Mouse (Mus musculus) cerebellum, adult 11 months (tissue): ENCODE measurements around the gene Abcb5.

Source experiments
- DNase-seq: peaks from one replicate; pipeline ENCODE4 v3.0.0; 2022

The Abcb5 gene

GRCm38 (mm10) chr12:118847861-118848495 lies 118.2 kb downstream of the Abcb5 start:
- DNase-seq: no peak

DNA sequence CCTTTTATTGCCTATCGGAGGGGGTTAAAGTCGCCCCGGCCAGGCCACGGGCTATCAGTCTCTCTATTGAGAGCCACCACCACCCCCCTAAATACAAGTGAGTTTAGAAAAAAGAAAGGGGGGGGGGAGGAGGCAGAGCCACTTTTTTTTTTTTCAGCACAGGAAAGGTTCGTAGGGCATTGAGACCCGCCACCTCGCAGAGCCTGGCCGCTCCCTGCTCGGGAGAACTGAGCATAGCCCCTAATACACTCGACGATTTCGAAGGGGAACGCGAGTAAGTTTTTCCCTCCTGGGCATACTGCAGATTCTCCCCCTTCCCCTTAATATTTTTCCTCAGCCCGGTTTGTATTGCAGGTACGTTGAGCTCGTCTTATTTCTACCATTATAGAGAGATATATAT lies 118.8 kb downstream of the Abcb5 start:
- no peak for DNase-seq

GRCm38 (mm10) chr12:118846649-118847321 lies 119.4 kb downstream of the Abcb5 start:
- no peak for DNase-seq

GRCm38 (mm10) chr12:118846221-118846620 lies 120.0 kb downstream of the Abcb5 start, which contains the start of gene Sp8:
Gene Sp8, plus strand, starts transcription at chr12:118846329.
- DNase-seq: no peak

GRCm38 (mm10) chr12:118845351-118845750 lies 120.9 kb downstream of the Abcb5 start:
- no peak for DNase-seq

DNA sequence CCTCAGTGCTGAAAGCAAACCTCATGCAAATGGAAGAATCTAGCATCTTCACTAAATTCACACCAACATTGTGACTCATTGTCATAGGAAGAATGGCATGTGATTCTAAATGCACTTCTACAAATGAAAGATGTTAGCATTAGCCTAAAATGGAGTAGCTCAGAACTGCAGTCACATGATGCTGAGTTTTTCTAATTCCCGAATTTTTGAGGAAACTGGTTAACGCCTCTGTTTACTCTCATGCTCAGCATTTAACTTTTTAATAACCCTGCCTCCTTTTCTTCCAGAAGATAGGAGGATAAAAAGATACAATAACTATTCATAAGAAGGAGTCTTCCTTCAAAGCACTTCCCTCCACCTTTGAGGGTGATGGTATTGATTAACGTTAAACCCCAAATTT lies 121.4 kb downstream of the Abcb5 start:
- DNase-seq: no peak

DNA sequence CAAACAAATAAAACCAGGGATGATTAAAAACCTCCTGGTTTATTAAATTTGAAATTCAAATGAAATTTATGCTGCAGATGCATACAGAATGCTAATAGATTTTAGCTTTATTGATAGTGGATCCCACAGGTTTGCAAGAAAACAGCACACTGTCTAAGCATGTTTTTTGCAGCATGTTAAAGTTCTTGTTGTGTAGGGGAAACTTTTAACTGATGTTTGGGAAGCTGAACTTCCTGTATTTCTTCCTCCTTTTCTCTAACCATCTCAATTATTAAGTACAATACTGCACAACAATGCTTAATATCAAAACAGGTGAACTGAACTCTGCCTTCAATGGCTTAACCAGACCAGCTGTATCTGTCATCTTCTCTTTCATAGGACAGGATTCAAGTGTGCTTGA lies 122.1 kb downstream of the Abcb5 start:
- DNase-seq: no peak

- no peak for DNase-seq
Measured at GRCm38 (mm10) chr12:118842671-118843411, 123.4 kb downstream of the Abcb5 start.

- no peak for DNase-seq
Measured at GRCm38 (mm10) chr12:118841971-118842550, 124.2 kb downstream of the Abcb5 start.

GRCm38 (mm10) chr12:118841381-118841922 lies 124.8 kb downstream of the Abcb5 start:
- DNase-seq: no peak

DNA sequence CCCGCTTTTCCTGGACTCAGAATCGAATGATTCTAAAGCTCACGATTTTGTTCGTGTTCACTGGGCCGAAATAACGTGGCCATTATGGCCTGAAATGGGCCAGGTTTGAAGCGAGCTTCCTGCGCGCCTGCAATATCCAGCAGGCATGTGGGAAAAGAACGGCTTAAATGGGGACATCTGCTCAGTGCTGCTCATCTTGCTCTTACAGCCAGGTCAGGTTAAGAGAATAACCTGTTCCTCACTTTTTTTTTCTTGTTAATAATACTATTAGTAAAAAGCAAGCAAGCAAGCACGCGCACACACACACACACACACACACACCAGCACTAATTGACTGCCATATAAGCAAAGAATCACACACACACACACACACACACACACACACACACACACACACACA lies 125.4 kb downstream of the Abcb5 start:
- DNase-seq: no peak

DNA sequence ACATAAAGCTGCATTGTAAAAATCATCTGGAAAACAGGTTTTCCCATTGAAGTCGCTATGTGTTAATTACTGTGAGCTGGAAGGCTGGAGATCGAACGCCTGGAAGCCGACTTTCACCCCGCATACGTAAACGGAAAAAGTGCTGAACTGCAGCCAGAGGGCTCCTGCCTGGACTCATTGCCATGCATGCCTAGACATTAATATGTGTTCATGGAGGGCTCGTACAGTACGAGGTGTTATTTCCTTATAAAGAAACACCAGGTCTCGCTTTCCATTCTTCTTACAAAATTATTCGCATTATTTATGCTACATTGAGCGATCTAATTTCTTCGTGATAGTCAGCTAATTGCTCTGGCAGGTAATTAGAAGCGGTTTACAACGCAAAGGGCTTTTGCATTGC lies 125.9 kb downstream of the Abcb5 start:
- DNase-seq: no peak

- DNase-seq: no peak
Measured at GRCm38 (mm10) chr12:118839398-118839797, 126.8 kb downstream of the Abcb5 start.

DNA sequence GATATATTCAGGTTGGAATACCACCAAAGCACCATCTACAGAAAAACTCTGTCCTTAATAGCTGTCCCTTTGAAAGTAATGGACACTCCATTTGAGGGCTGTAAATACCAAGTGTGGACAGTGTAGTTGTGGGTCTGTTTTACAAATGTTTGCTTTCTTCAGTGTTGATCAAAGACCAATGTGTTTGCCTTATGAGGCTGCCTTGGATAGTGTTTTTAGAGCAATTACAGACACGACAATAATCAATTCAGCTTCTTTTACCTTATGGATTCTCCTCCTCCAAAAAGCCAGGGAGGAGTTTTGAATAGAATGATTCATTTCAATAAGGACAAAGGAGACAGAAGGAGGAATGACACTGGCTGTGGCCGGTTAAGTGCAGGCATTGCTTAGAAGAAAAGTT lies 128.0 kb downstream of the Abcb5 start:
- no peak for DNase-seq

GRCm38 (mm10) chr12:118837361-118837760 lies 128.9 kb downstream of the Abcb5 start:
- DNase-seq: no peak

DNA sequence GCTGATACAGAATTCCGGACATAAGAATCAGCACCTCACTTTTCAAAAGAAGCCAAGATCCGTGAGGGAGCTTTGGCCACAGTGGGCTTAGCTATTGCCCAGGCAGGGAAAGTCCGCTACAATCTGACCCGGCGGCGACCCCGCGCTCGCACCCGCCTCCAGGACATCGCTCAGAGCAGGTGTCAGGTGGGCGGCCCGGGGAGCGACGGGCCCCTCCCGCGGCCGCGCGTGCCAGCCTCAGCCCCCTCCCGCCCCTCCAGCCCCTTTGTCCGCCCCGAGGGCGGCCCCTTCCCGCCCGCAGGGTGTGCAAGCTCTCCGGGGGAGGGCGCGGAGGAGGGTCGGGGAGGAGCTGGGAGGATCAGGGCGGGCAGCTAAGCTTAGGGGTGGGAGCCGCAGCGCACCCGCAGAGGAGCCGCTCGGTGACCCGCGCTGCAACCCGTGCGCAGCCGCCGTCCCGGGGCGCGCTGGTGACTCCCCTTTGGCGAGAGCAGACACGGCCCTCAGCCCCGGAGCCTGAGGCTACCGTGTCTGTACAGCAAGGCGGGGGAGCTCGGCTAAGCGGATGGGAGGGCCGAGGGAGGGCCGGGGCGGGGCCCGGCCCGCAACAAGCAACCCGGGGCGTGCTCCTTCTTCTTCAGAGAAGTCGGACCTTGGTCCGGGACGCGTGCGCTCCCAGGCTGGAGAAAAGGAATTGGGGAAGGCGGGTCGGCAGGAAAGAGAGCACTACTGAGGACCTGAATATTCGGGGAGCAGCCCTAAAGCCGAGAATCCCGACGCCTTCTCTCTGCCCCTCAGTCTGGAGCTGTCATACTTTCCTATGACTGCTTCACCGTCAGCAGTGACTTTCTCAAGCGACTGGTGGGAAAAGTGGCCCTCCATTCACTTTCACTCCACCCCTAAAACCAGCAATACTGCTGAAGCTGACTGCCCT lies 129.5 kb downstream of the Abcb5 start:
- DNase-seq: no peak

DNA sequence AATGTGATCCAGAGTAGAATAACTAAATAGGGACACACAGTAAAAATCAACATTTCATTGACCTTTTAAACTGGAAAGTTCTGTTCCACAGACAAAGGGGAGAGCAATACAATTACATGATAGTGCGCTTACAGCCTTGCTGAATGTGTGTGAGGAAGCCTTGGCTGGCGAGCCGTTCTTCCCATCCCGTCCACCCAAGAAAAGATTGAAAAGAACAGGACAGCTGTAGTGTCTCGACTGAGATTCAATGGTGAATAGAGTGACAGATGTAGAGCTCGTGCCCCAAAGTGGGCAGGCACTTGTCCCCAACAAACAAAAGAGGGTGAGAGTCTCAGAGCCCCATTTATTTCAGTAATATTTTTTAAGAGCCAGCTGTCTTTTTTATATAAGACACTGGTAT lies 136.3 kb downstream of the Abcb5 start:
- DNase-seq: no peak
